7 mouse cellular contexts compared by ENCODE assay signal in the genomic region with DNA sequence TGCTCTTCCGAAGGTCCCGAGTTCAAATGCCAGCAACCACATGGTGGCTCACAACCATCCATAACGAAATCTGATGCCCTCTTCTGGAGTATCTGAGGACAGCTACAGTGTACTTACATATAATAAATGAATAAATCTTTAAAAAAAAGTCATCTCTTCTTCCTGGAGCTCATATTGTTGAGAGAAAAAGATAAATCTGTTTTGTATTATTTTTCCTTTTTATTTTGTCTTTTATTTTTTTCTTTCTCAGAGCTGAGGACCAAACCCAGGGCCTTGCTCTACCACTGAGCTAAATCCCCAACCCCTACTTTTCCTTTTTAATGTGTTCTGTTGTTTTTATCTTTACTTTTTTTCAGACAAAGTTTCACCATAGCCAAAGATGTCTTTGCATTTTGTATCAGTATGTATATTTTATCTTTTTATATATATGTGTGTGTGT. TPM values are rescaled to one million over a fixed set of nuclear protein-coding genes. Genes with fewer than 3 reads are reported as not detected.
DNase-seq lines count a peak whose midpoint lies in the region; ATAC-seq lines count a peak whose summit lies in the region.
"Not testable (repeated sequence)": the region's sequence is repeated elsewhere in the genome, so short reads cannot be mapped to it uniquely, and the experiment has no call there.

No protein-coding gene starts in this region.

- ATAC-seq in activated CD4-positive, CD25-positive, alpha-beta regulatory T cell, adult 4 months: peak; percentile 26
- ATAC-seq in forebrain, embryonic 11.5 days (replicated peaks; ENCODE audit: low FRiP score): peak; percentile 23; the same call in 1 of the 2 replicates
- peak; percentile 19; the same call in 1 of the 2 replicates for ATAC-seq in heart, embryonic 15.5 days (replicated peaks; ENCODE audit: insufficient number of reproducible peaks, insufficient read depth, low FRiP score, low read depth)
- ATAC-seq in intestine, embryonic 16.5 days: peak; percentile 65
- ATAC-seq in limb, embryonic 15.5 days (ENCODE audit: insufficient number of reproducible peaks, low FRiP score, low TSS enrichment, low read depth): 0 out of 2 replicates have a peak, but pooled peaks have one; percentile 13
- peak; percentile 66; the same call in 1 of the 2 replicates for ATAC-seq in neural tube, embryonic 12.5 days (ENCODE audit: low FRiP score, low read depth)

- not testable (repeated sequence) for H3K27me3 ChIP-seq in forebrain, embryonic 11.5 days (ENCODE audit: control insufficient read depth, insufficient read depth, low read length); heart, embryonic 15.5 days; intestine, embryonic 16.5 days (replicated peaks; ENCODE audit: control insufficient read depth, insufficient read depth, low read length); limb, embryonic 15.5 days; neural tube, embryonic 12.5 days (replicated peaks)

- not testable (repeated sequence) for H3K36me3 ChIP-seq in forebrain, embryonic 11.5 days (ENCODE audit: control insufficient read depth, insufficient read depth, low read length); intestine, embryonic 16.5 days (ENCODE audit: control insufficient read depth, insufficient read depth, low read length)
- peaks cover 14% of the 10 kb centered on the region for H3K36me3 ChIP-seq in heart, embryonic 15.5 days
- H3K36me3 ChIP-seq in limb, embryonic 15.5 days: peaks cover 15% of the 10 kb centered on the region
- H3K36me3 ChIP-seq in neural tube, embryonic 12.5 days: peaks cover 13% of the 10 kb centered on the region

- H3K27ac ChIP-seq in forebrain, embryonic 11.5 days (ENCODE audit: low read depth, low read length); neural tube, embryonic 12.5 days: not testable (repeated sequence)
- peak overlapping the region; percentile 88 for H3K27ac ChIP-seq in heart, embryonic 15.5 days
- peak overlapping the region; percentile 80 for H3K27ac ChIP-seq in intestine, embryonic 16.5 days (ENCODE audit: low read length)
- peak overlapping the region; percentile 87 for H3K27ac ChIP-seq in limb, embryonic 15.5 days

- not testable (repeated sequence) for H3K9me3 ChIP-seq in forebrain, embryonic 11.5 days (ENCODE audit: control insufficient read depth, low read length); heart, embryonic 15.5 days (replicated peaks); intestine, embryonic 16.5 days (ENCODE audit: control insufficient read depth, low read length); limb, embryonic 15.5 days; neural tube, embryonic 12.5 days

- H3K4me1 ChIP-seq in forebrain, embryonic 11.5 days (replicated peaks; ENCODE audit: control insufficient read depth, insufficient read depth, low read length): peaks cover 16% of the 10 kb centered on the region; the same call in 1 of the 2 replicates
- H3K4me1 ChIP-seq in heart, embryonic 15.5 days (replicated peaks): peaks cover 22% of the 10 kb centered on the region
- peaks cover 15% of the 10 kb centered on the region for H3K4me1 ChIP-seq in intestine, embryonic 16.5 days (ENCODE audit: control insufficient read depth, insufficient read depth, low read length)
- peaks cover 20% of the 10 kb centered on the region for H3K4me1 ChIP-seq in limb, embryonic 15.5 days
- peaks cover 21% of the 10 kb centered on the region for H3K4me1 ChIP-seq in neural tube, embryonic 12.5 days

- H3K4me3 ChIP-seq in forebrain, embryonic 11.5 days (ENCODE audit: low read depth, low read length): peak overlapping the region; percentile 88
- H3K4me3 ChIP-seq in heart, embryonic 15.5 days: peak overlapping the region; percentile 57
- H3K4me3 ChIP-seq in intestine, embryonic 16.5 days (ENCODE audit: low read length): peak overlapping the region; percentile 57
- peak overlapping the region; percentile 76 for H3K4me3 ChIP-seq in limb, embryonic 15.5 days
- H3K4me3 ChIP-seq in neural tube, embryonic 12.5 days: peak overlapping the region; percentile 76

- not testable (repeated sequence) for DNase-seq in forebrain, embryonic 11.5 days (ENCODE audit: low spot score)
- DNase-seq in lung, postnatal 36 days: peak; percentile 34

- H3K4me2 ChIP-seq in forebrain, embryonic 11.5 days (ENCODE audit: low read depth, low read length, severe bottlenecking): peak overlapping the region; percentile 58
- H3K4me2 ChIP-seq in heart, embryonic 15.5 days: peak overlapping the region; percentile 78
- peak overlapping the region; percentile 55 for H3K4me2 ChIP-seq in intestine, embryonic 16.5 days (ENCODE audit: low read depth, low read length)
- H3K4me2 ChIP-seq in limb, embryonic 15.5 days: peak overlapping the region; percentile 59
- H3K4me2 ChIP-seq in neural tube, embryonic 12.5 days (replicated peaks): peak overlapping the region; percentile 98

- H3K9ac ChIP-seq in forebrain, embryonic 11.5 days (ENCODE audit: low read length); limb, embryonic 15.5 days; neural tube, embryonic 12.5 days: not testable (repeated sequence)
- peak overlapping the region; percentile 55 for H3K9ac ChIP-seq in heart, embryonic 15.5 days
- peak overlapping the region; percentile 68 for H3K9ac ChIP-seq in intestine, embryonic 16.5 days (ENCODE audit: low read depth, low read length)

- WGBS in forebrain, embryonic 11.5 days: 12% methylated on average over 3 of the region's 3 CpGs
- WGBS in heart, embryonic 15.5 days: 2% methylated on average over 3 of the region's 3 CpGs
- WGBS in intestine, embryonic 16.5 days: 2% methylated on average over 3 of the region's 3 CpGs
- 5% methylated on average over 3 of the region's 3 CpGs for WGBS in limb, embryonic 15.5 days
- WGBS in neural tube, embryonic 12.5 days: 6% methylated on average over 3 of the region's 3 CpGs

RNA-seq across cellular contexts. Expression of a gene that starts 0.8 kb away (rescaled TPM):
- polyA plus RNA-seq in activated CD4-positive, CD25-positive, alpha-beta regulatory T cell, adult 4 months (2017; shearing (Covaris generic)): 100 to 1,000 TPM in 1 of 2 experiments, 10 to 100 TPM in 1; 68.1 to 108 TPM
- 79.8 and 87.9 TPM in 2 replicates for polyA plus RNA-seq in forebrain, embryonic 11.5 days (2014; fragmentation: Nextera tagmentation; extraction: Ambion mirVana)
- polyA plus RNA-seq in heart, embryonic 15.5 days (2015; fragmentation: Nextera tagmentation; extraction: Ambion mirVana): 123 and 146 TPM in 2 replicates
- polyA plus RNA-seq in intestine, embryonic 16.5 days (2015; fragmentation: Nextera tagmentation; extraction: Ambion mirVana): 139 and 150 TPM in 2 replicates
- 199 and 204 TPM in 2 replicates for polyA plus RNA-seq in limb, embryonic 15.5 days (2015; fragmentation: Nextera tagmentation; extraction: Ambion mirVana)
- polyA plus RNA-seq in neural tube, embryonic 12.5 days (2016; fragmentation: Nextera tagmentation; extraction: Ambion mirVana): 269 and 286 TPM in 2 replicates

RNA-seq across cellular contexts. Expression of a gene that starts 9.1 kb away (rescaled TPM):
- polyA plus RNA-seq in activated CD4-positive, CD25-positive, alpha-beta regulatory T cell, adult 4 months (2017; shearing (Covaris generic)): not detected
- polyA plus RNA-seq in forebrain, embryonic 11.5 days (2014; fragmentation: Nextera tagmentation; extraction: Ambion mirVana): not detected in 2 replicates
- 0.33 and 0.58 TPM in 2 replicates for polyA plus RNA-seq in heart, embryonic 15.5 days (2015; fragmentation: Nextera tagmentation; extraction: Ambion mirVana)
- polyA plus RNA-seq in intestine, embryonic 16.5 days (2015; fragmentation: Nextera tagmentation; extraction: Ambion mirVana): 0.11 TPM in 1 of 2 replicates, not detected in the other
- polyA plus RNA-seq in limb, embryonic 15.5 days (2015; fragmentation: Nextera tagmentation; extraction: Ambion mirVana): 0.10 and 0.12 TPM in 2 replicates
- not detected in 2 replicates for polyA plus RNA-seq in neural tube, embryonic 12.5 days (2016; fragmentation: Nextera tagmentation; extraction: Ambion mirVana)

RNA-seq across cellular contexts. Expression of a gene that starts 17.1 kb away (rescaled TPM):
- not detected for polyA plus RNA-seq in activated CD4-positive, CD25-positive, alpha-beta regulatory T cell, adult 4 months (2017; shearing (Covaris generic))
- 0.33 and 0.67 TPM in 2 replicates for polyA plus RNA-seq in forebrain, embryonic 11.5 days (2014; fragmentation: Nextera tagmentation; extraction: Ambion mirVana)
- polyA plus RNA-seq in heart, embryonic 15.5 days (2015; fragmentation: Nextera tagmentation; extraction: Ambion mirVana): 0.81 and 1.6 TPM in 2 replicates
- polyA plus RNA-seq in intestine, embryonic 16.5 days (2015; fragmentation: Nextera tagmentation; extraction: Ambion mirVana): 1.4 and 1.8 TPM in 2 replicates
- 1.9 and 3.0 TPM in 2 replicates for polyA plus RNA-seq in limb, embryonic 15.5 days (2015; fragmentation: Nextera tagmentation; extraction: Ambion mirVana)
- 0.57 and 0.65 TPM in 2 replicates for polyA plus RNA-seq in neural tube, embryonic 12.5 days (2016; fragmentation: Nextera tagmentation; extraction: Ambion mirVana)

RNA-seq across cellular contexts. Expression of a gene that starts 24.3 kb away (rescaled TPM):
- not detected for polyA plus RNA-seq in activated CD4-positive, CD25-positive, alpha-beta regulatory T cell, adult 4 months (2017; shearing (Covaris generic))
- polyA plus RNA-seq in forebrain, embryonic 11.5 days (2014; fragmentation: Nextera tagmentation; extraction: Ambion mirVana): not detected in 2 replicates
- polyA plus RNA-seq in heart, embryonic 15.5 days (2015; fragmentation: Nextera tagmentation; extraction: Ambion mirVana): not detected in 2 replicates
- polyA plus RNA-seq in intestine, embryonic 16.5 days (2015; fragmentation: Nextera tagmentation; extraction: Ambion mirVana): 0.28 TPM in 1 of 2 replicates, not detected in the other
- polyA plus RNA-seq in limb, embryonic 15.5 days (2015; fragmentation: Nextera tagmentation; extraction: Ambion mirVana): not detected in 2 replicates
- polyA plus RNA-seq in neural tube, embryonic 12.5 days (2016; fragmentation: Nextera tagmentation; extraction: Ambion mirVana): not detected in 2 replicates

RNA-seq across cellular contexts. Expression of a gene that starts 26.0 kb away (rescaled TPM):
- not detected for polyA plus RNA-seq in activated CD4-positive, CD25-positive, alpha-beta regulatory T cell, adult 4 months (2017; shearing (Covaris generic))
- polyA plus RNA-seq in forebrain, embryonic 11.5 days (2014; fragmentation: Nextera tagmentation; extraction: Ambion mirVana): 0.48 and 1.5 TPM in 2 replicates
- polyA plus RNA-seq in heart, embryonic 15.5 days (2015; fragmentation: Nextera tagmentation; extraction: Ambion mirVana): 1.2 and 1.3 TPM in 2 replicates
- 1.2 and 2.7 TPM in 2 replicates for polyA plus RNA-seq in intestine, embryonic 16.5 days (2015; fragmentation: Nextera tagmentation; extraction: Ambion mirVana)
- polyA plus RNA-seq in limb, embryonic 15.5 days (2015; fragmentation: Nextera tagmentation; extraction: Ambion mirVana): 2.3 and 2.5 TPM in 2 replicates
- polyA plus RNA-seq in neural tube, embryonic 12.5 days (2016; fragmentation: Nextera tagmentation; extraction: Ambion mirVana): 3.5 TPM in 2 replicates

Comparison
In these comparisons a context has a peak if more than half of its experiments do, and no peak if none do; other contexts are left out.
1. ATAC-seq: peak in every context shown above with its lines; median percentile 66 in neural tube, embryonic 12.5 days; 65 in intestine, embryonic 16.5 days; 26 in activated CD4-positive, CD25-positive, alpha-beta regulatory T cell, adult 4 months; 23 in forebrain, embryonic 11.5 days; 19 in heart, embryonic 15.5 days; 13 in limb, embryonic 15.5 days.